Mouse (Mus musculus) lung, adult 2 months (tissue): ENCODE data around the gene Adh1.

ENCODE experiments used
- CTCF ChIP-seq: fragments of 200-500 bp; IDR thresholded peaks from 2 replicates; pipeline ENCODE4 v1.5.1; 2011; ENCODE audit warnings: mild to moderate bottlenecking, low read length, control low read depth; ENCODE audit not compliant: insufficient read depth
- POLR2A ChIP-seq: fragments of 200-500 bp; IDR thresholded peaks from 2 replicates; pipeline ENCODE4 v1.6.1; 2011; ENCODE audit warnings: low read depth, mild to moderate bottlenecking, control low read depth, low read length, borderline replicate concordance; ENCODE audit errors: extremely low read depth

DNA sequence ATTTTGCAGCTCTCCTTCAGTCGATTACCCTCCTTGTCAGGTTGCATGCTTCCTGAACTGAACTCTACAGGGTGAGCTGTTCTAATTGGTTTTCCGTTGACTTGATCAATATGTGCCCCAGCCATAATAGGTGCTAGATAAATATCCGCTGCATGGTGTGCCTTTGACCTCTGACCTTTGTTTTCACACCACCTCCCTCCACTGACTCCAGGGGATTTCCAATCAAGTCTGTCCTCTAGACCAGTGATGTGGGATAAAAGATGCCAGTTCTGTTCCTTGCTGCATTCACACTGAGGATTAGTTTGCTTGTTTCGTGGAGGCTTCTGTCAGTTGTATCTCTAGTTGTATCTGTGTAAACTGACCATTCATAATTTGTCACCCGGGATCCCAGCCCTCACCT, 6.6 kb upstream of the Adh1 start:
- TF ChIP-seq CTCF = no peak
- no peak for TF ChIP-seq POLR2A
